Mouse (Mus musculus) hindbrain, embryonic 14.5 days (tissue): ENCODE measurements around the gene BC037034. TPM values are rescaled to one million over a fixed set of nuclear protein-coding genes. Genes with fewer than 3 reads are reported as not detected.
A peak's percentile ranks its signal among the peaks of the same experiment; 100 is the strongest.

Experiments used
- ATAC-seq: fragments of 200-750 bp; cut with Nextera tagmentation; 2 replicates; pipeline ENCODE4 v1.8.0; 2017; ENCODE audit warnings: moderate number of reproducible peaks, mild to moderate bottlenecking, moderate TSS enrichment, moderate library complexity; ENCODE audit not compliant: low FRiP score
- DNase-seq: peaks from one replicate; pipeline ENCODE4 v3.0.0-alpha.2; 2015; ENCODE audit warnings: low spot score
- H3K27ac ChIP-seq: fragments of 300-500 bp; sonication (generic); 2 replicates; pipeline ENCODE4 v1.5.1; 2014; ENCODE audit warnings: mild to moderate bottlenecking, moderate library complexity
- H3K27me3 ChIP-seq: fragments of 300-500 bp; sonication (generic); 2 replicates; pipeline ENCODE4 v1.6.1; 2014; ENCODE audit warnings: mild to moderate bottlenecking, low read length, mixed read lengths; ENCODE audit not compliant: control insufficient read depth, insufficient read depth
- H3K36me3 ChIP-seq: fragments of 300-500 bp; sonication (generic); replicated peaks from 2 replicates; pipeline ENCODE4 v1.6.1; 2014; ENCODE audit not compliant: control insufficient read depth, insufficient read depth
- H3K4me1 ChIP-seq: fragments of 300-500 bp; sonication (generic); replicated peaks from 2 replicates; pipeline ENCODE4 v1.6.1; 2014; ENCODE audit warnings: antibody characterized with exemption, low read length, mixed read lengths; ENCODE audit not compliant: control insufficient read depth, insufficient read depth
- H3K4me2 ChIP-seq: fragments of 300-500 bp; sonication (generic); replicated peaks from 2 replicates; pipeline ENCODE4 v1.6.1; 2014; ENCODE audit warnings: mild to moderate bottlenecking, moderate library complexity
- H3K4me3 ChIP-seq: fragments of 300-500 bp; sonication (generic); replicated peaks from 2 replicates; pipeline ENCODE4 v1.5.1; 2014; ENCODE audit warnings: mild to moderate bottlenecking, low read length
- H3K9ac ChIP-seq: fragments of 300-500 bp; sonication (generic); 2 replicates; pipeline ENCODE4 v1.6.1; 2014
- H3K9me3 ChIP-seq: fragments of 300-500 bp; sonication (generic); 2 replicates; pipeline ENCODE4 v1.6.1; 2016; ENCODE audit warnings: low read length; ENCODE audit not compliant: control insufficient read depth
- WGBS: fragments of 180-500 bp; shearing (Covaris S2); extraction: QIAGEN DNeasy Blood & Tissue Kit; methylation state at CpG from one replicate; pipeline ENCODE4 v1.1.7; 2014; 5-methylcytosine and 5-hydroxymethylcytosine counted together
- polyA plus RNA-seq: library from polyadenylated mRNA; unstranded; fragments of >200 nt; fragmentation: Nextera tagmentation; extraction: Ambion mirVana; gene quantifications from 2 replicates; pipeline ENCODE4 v1.2.1, GENCODE M21; 2014

BC037034 gene
- polyA plus RNA-seq, 1 experiment from 2014 or later, result 19.7 TPM

GRCm38 (mm10) chr5:138265712-138266111 is 1.9 kb upstream of the BC037034 start:
- ATAC-seq, result no peak

GRCm38 (mm10) chr5:138264207-138264578 is 360 bp upstream of the BC037034 start:
- peak overlapping the region; percentile 96 for H3K9ac ChIP-seq
- peaks cover 43% of the 10 kb centered on the region for H3K36me3 ChIP-seq
- peak overlapping the region; percentile 91 for H3K4me2 ChIP-seq
- ATAC-seq, result no peak
- peak overlapping the region; percentile 82 for H3K27ac ChIP-seq
- DNase-seq, result no peak
- 14% methylated on average over 6 of the region's 6 CpGs for WGBS
- H3K4me3 ChIP-seq, result peak overlapping the region; percentile 93
- H3K27me3 ChIP-seq, result no peaks in the 10 kb centered on the region
- no peaks in the 10 kb centered on the region for H3K9me3 ChIP-seq
- peaks cover 20% of the 10 kb centered on the region for H3K4me1 ChIP-seq

More at GRCm38 (mm10) chr5:138265712-138266111, 1.9 kb upstream of the BC037034 start:
- H3K27me3 ChIP-seq, result no peaks in the 10 kb centered on the region
- no peak overlapping the region for H3K27ac ChIP-seq
- peaks cover 28% of the 10 kb centered on the region for H3K36me3 ChIP-seq
- H3K4me3 ChIP-seq, result no peak overlapping the region
- peaks cover 20% of the 10 kb centered on the region for H3K4me1 ChIP-seq
- no peaks in the 10 kb centered on the region for H3K9me3 ChIP-seq
- no peak for DNase-seq
- H3K4me2 ChIP-seq, result no peak overlapping the region
- WGBS, result 96% methylated on average over 4 of the region's 4 CpGs
- no peak overlapping the region for H3K9ac ChIP-seq

GRCm38 (mm10) chr5:138262582-138263240 is 1.1 kb downstream of the BC037034 start:
- H3K27me3 ChIP-seq, result no peaks in the 10 kb centered on the region
- ATAC-seq (no peak), DNase-seq (no peak)
- peak overlapping the region; percentile 91 for H3K4me2 ChIP-seq
- H3K4me1 ChIP-seq, result peaks cover 20% of the 10 kb centered on the region
- whole genome bisulfite sequencing, result 71% methylated on average over 18 of the region's 18 CpGs
- H3K36me3 ChIP-seq, result peaks cover 55% of the 10 kb centered on the region
- peak overlapping the region; percentile 96 for H3K9ac ChIP-seq
- H3K27ac ChIP-seq, result no peak overlapping the region
- H3K4me3 ChIP-seq, result peak overlapping the region; percentile 93
- no peaks in the 10 kb centered on the region for H3K9me3 ChIP-seq

GRCm38 (mm10) chr5:138262001-138262400 is 1.8 kb downstream of the BC037034 start:
- WGBS, result 84% methylated on average over 4 of the region's 4 CpGs
- H3K27ac ChIP-seq, result no peak overlapping the region
- H3K36me3 ChIP-seq, result peaks cover 58% of the 10 kb centered on the region
- DNase-seq (no peak), ATAC-seq (no peak)
- H3K4me1 ChIP-seq, result peaks cover 20% of the 10 kb centered on the region
- no peak overlapping the region for H3K4me3 ChIP-seq
- H3K9me3 ChIP-seq, result no peaks in the 10 kb centered on the region
- 0 out of 2 replicates have a peak overlapping the region, but pooled peaks have one; percentile 96 for H3K9ac ChIP-seq
- H3K4me2 ChIP-seq, result peak overlapping the region; percentile 91
- no peaks in the 10 kb centered on the region for H3K27me3 ChIP-seq

GRCm38 (mm10) chr5:138260834-138261233 is 3.0 kb downstream of the BC037034 start:
- peaks cover 29% of the 10 kb centered on the region for H3K4me1 ChIP-seq

GRCm38 (mm10) chr5:138260051-138260450 is 3.8 kb downstream of the BC037034 start:
- H3K27me3 ChIP-seq, result no peaks in the 10 kb centered on the region
- peaks cover 46% of the 10 kb centered on the region for H3K36me3 ChIP-seq
- no peak for ATAC-seq
- H3K9ac ChIP-seq, result no peak overlapping the region
- H3K9me3 ChIP-seq, result no peaks in the 10 kb centered on the region
- peaks cover 28% of the 10 kb centered on the region for H3K4me1 ChIP-seq
- no peak for DNase-seq
- no peak overlapping the region for H3K27ac ChIP-seq
- no peak overlapping the region for H3K4me3 ChIP-seq
- H3K4me2 ChIP-seq, result no peak overlapping the region
- 84% methylated on average over 10 of the region's 10 CpGs for WGBS

More at GRCm38 (mm10) chr5:138260834-138261233, 3.0 kb downstream of the BC037034 start:
- WGBS, result 93% methylated on average over 11 of the region's 11 CpGs
- Histone ChIP-seq H3K9ac (no peak overlapping the region), H3K27ac (no peak overlapping the region), H3K4me2 (no peak overlapping the region), H3K27me3 (no peaks in the 10 kb centered on the region), H3K4me3 (no peak overlapping the region), H3K9me3 (no peaks in the 10 kb centered on the region), H3K36me3 (peaks cover 50% of the 10 kb centered on the region)
- no peak for DNase-seq
- ATAC-seq, result no peak

- Histone ChIP-seq H3K4me2 (no peak overlapping the region), H3K27ac (no peak overlapping the region), H3K36me3 (peaks cover 46% of the 10 kb centered on the region), H3K4me1 (peaks cover 25% of the 10 kb centered on the region), H3K9ac (no peak overlapping the region), H3K9me3 (no peaks in the 10 kb centered on the region), H3K27me3 (no peaks in the 10 kb centered on the region), H3K4me3 (no peak overlapping the region)
- WGBS, result 73% methylated on average over 7 of the region's 7 CpGs
- DNase-seq (no peak), ATAC-seq (no peak)
Measured at GRCm38 (mm10) chr5:138258993-138259392, 4.8 kb downstream of the BC037034 start.

- peaks cover 46% of the 10 kb centered on the region for H3K36me3 ChIP-seq
- ATAC-seq, result no peak
- DNase-seq, result no peak
- no peak overlapping the region for H3K9ac ChIP-seq
- H3K27me3 ChIP-seq, result no peaks in the 10 kb centered on the region
- H3K9me3 ChIP-seq, result no peaks in the 10 kb centered on the region
- no peak overlapping the region for H3K4me3 ChIP-seq
- WGBS, result 94% methylated on average over 6 of the region's 6 CpGs
- no peak overlapping the region for H3K27ac ChIP-seq
- peaks cover 25% of the 10 kb centered on the region for H3K4me1 ChIP-seq
- no peak overlapping the region for H3K4me2 ChIP-seq
Measured at GRCm38 (mm10) chr5:138258542-138258941, 5.3 kb downstream of the BC037034 start.

- no peak for DNase-seq
- H3K9ac ChIP-seq, result no peak overlapping the region
- peaks cover 23% of the 10 kb centered on the region for H3K4me1 ChIP-seq
- 81% methylated on average over 3 of the region's 3 CpGs for WGBS
- H3K4me3 ChIP-seq, result no peak overlapping the region
- no peak for ATAC-seq
- no peak overlapping the region for H3K4me2 ChIP-seq
- H3K27ac ChIP-seq, result no peak overlapping the region
- H3K27me3 ChIP-seq, result no peaks in the 10 kb centered on the region
- peaks cover 46% of the 10 kb centered on the region for H3K36me3 ChIP-seq
- no peaks in the 10 kb centered on the region for H3K9me3 ChIP-seq
Measured at GRCm38 (mm10) chr5:138258078-138258477, 5.8 kb downstream of the BC037034 start.
